Mouse (Mus musculus) C2C12 (cell line): ENCODE measurements at regions not wholly inside any gene's neighbourhood (a gene's known extent, or its start where the extent isn't known, plus 50 kb on each side); places are given as distances from the start of the nearest gene placed in this dataset.

ENCODE experiments used
- CEBPB ChIP-seq: IDR thresholded peaks from one replicate; pipeline ENCODE4 v1.6.1; 2011; ENCODE audit warnings: low read depth, mild to moderate bottlenecking, control low read depth, moderate library complexity
- CTCF ChIP-seq: IDR thresholded peaks from one replicate; pipeline ENCODE4 v1.5.1; 2011; ENCODE audit not compliant: control insufficient read depth, insufficient read depth, insufficient read length
- FOSL1 ChIP-seq: IDR thresholded peaks from one replicate; pipeline ENCODE4 v1.8.0; 2011; ENCODE audit warnings: mild to moderate bottlenecking, low read length; ENCODE audit not compliant: poor library complexity, insufficient read depth, severe bottlenecking
- MAX ChIP-seq: IDR thresholded peaks from one replicate; pipeline ENCODE4 v1.6.1; 2011; ENCODE audit warnings: mild to moderate bottlenecking, control low read depth
- MYOD1 ChIP-seq: IDR thresholded peaks from one replicate; pipeline ENCODE4 v1.6.1; 2011; ENCODE audit warnings: low read depth; ENCODE audit not compliant: control insufficient read depth, insufficient read length
- MYOG ChIP-seq: IDR thresholded peaks from one replicate; pipeline ENCODE4 v1.6.1; 2011; ENCODE audit not compliant: control insufficient read depth, insufficient read length; ENCODE audit errors: extremely low read depth
- USF1 ChIP-seq: IDR thresholded peaks from one replicate; pipeline ENCODE4 v1.6.1; 2011; ENCODE audit warnings: low read depth, mild to moderate bottlenecking, control low read depth, moderate library complexity

- no peak for TF ChIP-seq CTCF
- TF ChIP-seq MYOD1: no peak
- no peak for TF ChIP-seq FOSL1
- TF ChIP-seq MAX: no peak
- no peak for TF ChIP-seq CEBPB
- TF ChIP-seq USF1: no peak
- TF ChIP-seq MYOG: no peak
These were observed 289.1 kb downstream of the Lyplal1 start for GRCm38 (mm10) chr1:185827986-185828385.
